Mouse (Mus musculus) heart, embryonic 14.5 days (tissue): ENCODE results near the gene Umad1. TPM values are rescaled to one million over a fixed set of nuclear protein-coding genes. Genes with fewer than 3 reads are reported as not detected.

ENCODE experiments used
- ATAC-seq: fragments of 200-750 bp; cut with Nextera tagmentation; 2 replicates; pipeline ENCODE4 v1.8.0; 2017; ENCODE audit warnings: low read depth, moderate TSS enrichment; ENCODE audit not compliant: insufficient number of reproducible peaks, insufficient read depth, low FRiP score
- H3K27ac ChIP-seq, 2 experiments: fragments of 200-500 bp in 1 of 2; fragments of 300-500 bp in 1 of 2; sonication (generic) in 1 of 2; replicated peaks in 1 of 2; 2 replicates each; pipeline ENCODE4 v1.5.1; 2012 to 2014; ENCODE audit warnings: low read depth in 2 of 2, low read length in 2 of 2, control low read depth in 1 of 2, mild to moderate bottlenecking in 1 of 2, mixed read lengths in 1 of 2; ENCODE audit not compliant: control insufficient read depth in 1 of 2, insufficient read depth in 1 of 2
- H3K27me3 ChIP-seq: fragments of 300-500 bp; sonication (generic); 2 replicates; pipeline ENCODE4 v1.6.1; 2014; ENCODE audit warnings: mild to moderate bottlenecking, low read length, control low read depth; ENCODE audit not compliant: control insufficient read depth, insufficient read depth
- H3K36me3 ChIP-seq: fragments of 300-500 bp; sonication (generic); 2 replicates; pipeline ENCODE4 v1.6.1; 2014; ENCODE audit warnings: mild to moderate bottlenecking, control low read depth, low read length, mixed read lengths; ENCODE audit not compliant: control insufficient read depth, insufficient read depth
- H3K4me1 ChIP-seq, 2 experiments: fragments of 200-500 bp in 1 of 2; fragments of 300-500 bp in 1 of 2; sonication (generic) in 1 of 2; 2 replicates each; pipeline ENCODE4 v1.6.1; 2012 to 2014; ENCODE audit warnings: low read length in 2 of 2, control low read depth in 1 of 2, mixed read lengths in 1 of 2; ENCODE audit not compliant: control insufficient read depth in 2 of 2, insufficient read depth in 2 of 2
- H3K4me2 ChIP-seq: fragments of 300-500 bp; sonication (generic); 2 replicates; pipeline ENCODE4 v1.6.1; 2014; ENCODE audit warnings: mild to moderate bottlenecking, low read length
- H3K4me3 ChIP-seq, 2 experiments: fragments of 200-500 bp in 1 of 2; fragments of 300-500 bp in 1 of 2; sonication (generic) in 1 of 2; 2 replicates each; pipeline ENCODE4 v1.5.1; 2012 to 2014; ENCODE audit warnings: low read length in 2 of 2, mild to moderate bottlenecking in 2 of 2, control low read depth in 1 of 2, low read depth in 1 of 2, moderate library complexity in 1 of 2; ENCODE audit not compliant: control insufficient read depth in 1 of 2, insufficient read depth in 1 of 2
- H3K9ac ChIP-seq: fragments of 300-500 bp; sonication (generic); 2 replicates; pipeline ENCODE4 v1.6.1; 2014; ENCODE audit warnings: mild to moderate bottlenecking, low read length
- H3K9me3 ChIP-seq: fragments of 300-500 bp; sonication (generic); 2 replicates; pipeline ENCODE4 v1.6.1; 2016; ENCODE audit warnings: low read length, control low read depth; ENCODE audit not compliant: control insufficient read depth
- WGBS: fragments of 180-500 bp; shearing (Covaris S2); extraction: QIAGEN DNeasy Blood & Tissue Kit; methylation state at CpG from one replicate; pipeline ENCODE4 v1.1.7; 2014; 5-methylcytosine and 5-hydroxymethylcytosine counted together
- polyA plus RNA-seq: library from polyadenylated mRNA; unstranded; fragments of >200 nt; fragmentation: Nextera tagmentation; extraction: Ambion mirVana; gene quantifications from 2 replicates; pipeline ENCODE4 v1.2.1, GENCODE M21; 2014

The Umad1 gene
- polyA plus RNA-seq, 1 experiment from 2014 or later: 26.3 TPM

GRCm38 (mm10) chr6:8370624-8371023 lies 111.5 kb downstream of the Umad1 start:
- H3K27ac ChIP-seq: no peak overlapping the region
- H3K4me2 ChIP-seq: no peak overlapping the region
- H3K4me3 ChIP-seq: no peak overlapping the region
- H3K9me3 ChIP-seq: 0 out of 2 replicates have a peak, but pooled peaks cover under 1% of the 10 kb centered on the region
- no peaks in the 10 kb centered on the region for H3K36me3 ChIP-seq
- H3K27me3 ChIP-seq: no peaks in the 10 kb centered on the region
- WGBS: 74% methylated on average over 3 of the region's 3 CpGs
- H3K9ac ChIP-seq: no peak overlapping the region
- ATAC-seq: no peak
- no peaks in the 10 kb centered on the region for H3K4me1 ChIP-seq

- Histone ChIP-seq H3K4me3 (no peak overlapping the region), H3K4me1 (no peaks in the 10 kb centered on the region), H3K9me3 (no peaks in the 10 kb centered on the region), H3K36me3 (peaks cover 4% of the 10 kb centered on the region; the same call in 1 of the 2 replicates), H3K9ac (no peak overlapping the region), H3K27me3 (no peaks in the 10 kb centered on the region), H3K4me2 (no peak overlapping the region), H3K27ac (no peak overlapping the region)
- ATAC-seq: no peak
- 74% methylated on average over 2 of the region's 2 CpGs for WGBS
These were observed 114.0 kb downstream of the Umad1 start for GRCm38 (mm10) chr6:8373051-8373450.

DNA sequence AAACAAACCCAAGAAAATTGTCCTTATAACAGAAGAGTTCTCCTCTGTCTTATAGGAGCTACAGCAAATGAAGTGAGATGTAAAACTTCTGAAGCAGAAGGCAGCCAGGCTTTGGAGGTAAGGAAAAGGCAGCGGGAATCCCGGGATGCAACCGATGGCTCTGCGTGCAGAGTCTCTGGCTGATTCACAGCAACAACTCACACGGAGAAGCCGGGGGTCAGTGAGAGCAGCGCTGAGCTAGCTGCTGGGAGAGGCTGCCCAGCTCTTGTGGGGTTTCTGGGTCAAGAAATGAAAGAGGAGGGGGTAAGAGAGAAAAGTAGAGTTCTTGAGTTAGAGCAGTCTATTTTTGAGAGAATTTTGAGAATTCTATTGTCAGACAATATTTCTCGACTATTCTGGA lies 114.8 kb downstream of the Umad1 start:
- no peak for ATAC-seq
- Histone ChIP-seq H3K9me3 (no peaks in the 10 kb centered on the region), H3K27ac (no peak overlapping the region)

DNA sequence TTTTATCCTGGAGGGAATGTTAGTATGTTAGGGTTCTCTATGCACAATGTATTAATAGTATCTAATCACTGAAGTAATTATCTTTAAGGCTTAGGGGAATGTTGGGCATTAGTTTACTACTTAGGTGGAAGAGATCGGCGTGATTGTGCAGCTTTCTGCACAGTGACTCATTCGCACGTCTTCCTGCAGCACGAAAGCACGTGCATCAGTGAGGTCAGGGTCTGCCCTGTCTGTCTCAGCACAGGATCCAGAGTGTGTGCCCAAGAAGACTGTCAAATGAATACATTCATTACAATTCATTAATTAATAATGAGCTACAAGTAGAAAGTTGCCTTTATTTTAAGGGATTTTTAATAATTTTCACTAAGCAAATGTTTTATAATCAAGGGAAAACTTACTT lies 115.2 kb downstream of the Umad1 start:
- H3K36me3 ChIP-seq: peaks cover 4% of the 10 kb centered on the region; the same call in 1 of the 2 replicates
- no peak overlapping the region for H3K27ac ChIP-seq
- H3K4me3 ChIP-seq: no peak overlapping the region
- H3K4me2 ChIP-seq: peak overlapping the region; percentile 41
- no peak overlapping the region for H3K9ac ChIP-seq
- ATAC-seq: no peak
- no peaks in the 10 kb centered on the region for H3K9me3 ChIP-seq
- no peaks in the 10 kb centered on the region for H3K4me1 ChIP-seq
- no peaks in the 10 kb centered on the region for H3K27me3 ChIP-seq
- 54% methylated on average over 6 of the region's 6 CpGs for WGBS

More for the DNA sequence above, 114.8 kb downstream of the Umad1 start:
- H3K9ac ChIP-seq: no peak overlapping the region
- peak overlapping the region; percentile 41 for H3K4me2 ChIP-seq
- no peak overlapping the region for H3K4me3 ChIP-seq
- no peaks in the 10 kb centered on the region for H3K4me1 ChIP-seq
- no peaks in the 10 kb centered on the region for H3K27me3 ChIP-seq
- peaks cover 4% of the 10 kb centered on the region; the same call in 1 of the 2 replicates for H3K36me3 ChIP-seq
- 33% methylated on average over 8 of the region's 8 CpGs for WGBS

GRCm38 (mm10) chr6:8374712-8375111 lies 115.6 kb downstream of the Umad1 start:
- H3K36me3 ChIP-seq: peaks cover 4% of the 10 kb centered on the region; the same call in 1 of the 2 replicates
- ATAC-seq: no peak
- no peak overlapping the region for H3K4me3 ChIP-seq
- no peaks in the 10 kb centered on the region for H3K4me1 ChIP-seq
- WGBS: 83% methylated on average over 4 of the region's 4 CpGs
- no peaks in the 10 kb centered on the region for H3K27me3 ChIP-seq
- H3K4me2 ChIP-seq: no peak overlapping the region
- H3K27ac ChIP-seq: no peak overlapping the region
- no peaks in the 10 kb centered on the region for H3K9me3 ChIP-seq
- H3K9ac ChIP-seq: no peak overlapping the region

GRCm38 (mm10) chr6:8376351-8376750 lies 117.3 kb downstream of the Umad1 start:
- Histone ChIP-seq H3K4me1 (no peaks in the 10 kb centered on the region), H3K4me2 (no peak overlapping the region), H3K36me3 (peaks cover 4% of the 10 kb centered on the region; the same call in 1 of the 2 replicates), H3K27me3 (no peaks in the 10 kb centered on the region), H3K27ac (no peak overlapping the region), H3K4me3 (no peak overlapping the region), H3K9me3 (no peaks in the 10 kb centered on the region), H3K9ac (no peak overlapping the region)
- 89% methylated on average over 5 of the region's 5 CpGs for WGBS
- no peak for ATAC-seq

DNA sequence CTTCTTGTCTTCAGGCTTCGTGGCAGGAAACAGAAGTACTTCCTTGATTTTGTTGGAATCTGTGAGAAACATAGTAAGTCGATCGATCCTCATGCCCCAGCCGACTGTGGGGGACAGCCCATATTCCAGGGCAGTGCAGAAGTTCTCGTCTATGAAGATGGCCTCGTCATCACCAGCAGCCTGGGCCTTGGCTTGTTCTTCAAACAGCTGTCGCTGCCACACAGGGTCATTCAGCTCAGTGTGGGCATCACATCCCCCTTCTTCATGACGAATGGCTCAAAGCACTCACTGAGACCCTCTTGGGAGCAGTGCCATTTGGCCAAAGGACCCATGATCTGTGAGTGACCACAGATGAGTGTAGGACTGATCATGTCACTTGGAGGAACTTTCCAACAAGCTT lies 118.6 kb downstream of the Umad1 start:
- H3K9ac ChIP-seq: no peak overlapping the region
- H3K4me2 ChIP-seq: no peak overlapping the region
- H3K9me3 ChIP-seq: no peaks in the 10 kb centered on the region
- no peaks in the 10 kb centered on the region for H3K27me3 ChIP-seq
- 86% methylated on average over 8 of the region's 8 CpGs for WGBS
- ATAC-seq: no peak
- no peak overlapping the region for H3K4me3 ChIP-seq
- no peak overlapping the region for H3K27ac ChIP-seq
- no peaks in the 10 kb centered on the region for H3K4me1 ChIP-seq
- peaks cover 4% of the 10 kb centered on the region; the same call in 1 of the 2 replicates for H3K36me3 ChIP-seq

DNA sequence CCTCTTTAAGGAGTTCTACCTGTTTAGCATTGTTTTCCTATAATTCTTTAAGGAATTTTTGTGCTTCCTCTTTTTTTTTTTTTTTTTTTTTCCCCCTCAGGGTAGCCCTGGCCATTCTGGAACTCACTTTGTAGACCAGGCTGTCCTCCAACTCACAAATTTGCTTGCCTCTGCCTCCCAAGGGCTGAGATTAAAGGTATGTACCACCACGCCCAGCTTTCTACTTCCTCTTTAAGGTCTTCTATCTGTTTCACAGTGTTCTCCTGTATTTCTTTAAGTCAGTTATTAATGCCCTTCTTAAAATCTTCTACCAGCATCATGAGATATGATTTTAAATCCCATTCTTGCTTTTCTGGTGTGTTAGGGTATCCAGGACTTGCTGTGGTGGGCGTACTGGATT lies 130.2 kb downstream of the Umad1 start:
- WGBS: 92% methylated on average over 2 of the region's 2 CpGs
- Histone ChIP-seq H3K27ac (no peak overlapping the region), H3K36me3 (no peaks in the 10 kb centered on the region), H3K9ac (no peak overlapping the region), H3K4me1 (no peaks in the 10 kb centered on the region), H3K4me2 (no peak overlapping the region), H3K4me3 (no peak overlapping the region), H3K9me3 (no peaks in the 10 kb centered on the region), H3K27me3 (no peaks in the 10 kb centered on the region)
- ATAC-seq: no peak
